Mouse (Mus musculus): ENCODE results near the gene Cabp4.

DNA sequence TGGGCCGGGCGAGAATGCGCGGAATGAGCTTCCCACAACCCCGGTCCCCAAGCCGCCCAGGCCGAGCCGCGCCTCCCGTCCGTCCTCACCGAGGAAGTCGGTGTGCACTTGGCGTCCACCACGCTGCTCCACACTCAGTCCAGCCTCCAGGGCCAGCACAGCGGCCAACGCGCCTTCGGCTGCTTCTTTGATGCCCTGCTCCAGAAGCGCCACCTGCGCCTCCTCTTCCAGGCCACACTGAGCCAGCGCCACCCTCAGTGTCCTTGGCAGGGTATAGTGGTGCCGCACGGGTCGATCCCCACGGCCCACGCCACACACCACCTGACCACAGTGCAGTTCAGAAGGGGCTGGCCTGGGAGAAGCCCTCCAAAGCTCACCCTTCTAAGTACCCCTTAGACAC lies 26.0 kb upstream of the Cabp4 start:
- TF ChIP-seq GATA1 (IDR thresholded peaks at IDR 0.05; ENCODE audit: low read length), result no peak
- no peak for TF ChIP-seq TAL1 (IDR thresholded peaks at IDR 0.05; ENCODE audit: low read length)
